Mouse (Mus musculus) intestine, embryonic 14.5 days (tissue): ENCODE data around the gene Fanci. TPM values are rescaled to one million over a fixed set of nuclear protein-coding genes. Genes with fewer than 3 reads are reported as not detected.

Source experiments
- ATAC-seq: fragments of 200-750 bp; cut with Nextera tagmentation; replicated peaks from 2 replicates; pipeline ENCODE4 v1.8.0; 2017; ENCODE audit warnings: low read depth, moderate number of reproducible peaks, moderate TSS enrichment, moderate library complexity; ENCODE audit not compliant: low FRiP score, low TSS enrichment
- DNase-seq: peaks from one replicate; pipeline ENCODE4 v3.0.0-alpha.2; 2018; ENCODE audit warnings: low spot score
- H3K27ac ChIP-seq: fragments of 300-500 bp; sonication (generic); 2 replicates; pipeline ENCODE4 v1.5.1; 2014; ENCODE audit warnings: low read depth, mild to moderate bottlenecking, control low read depth
- H3K27me3 ChIP-seq: fragments of 300-500 bp; sonication (generic); replicated peaks from 2 replicates; pipeline ENCODE4 v1.6.1; 2014; ENCODE audit warnings: low read length, control low read depth; ENCODE audit not compliant: control insufficient read depth, insufficient read depth
- H3K36me3 ChIP-seq: fragments of 300-500 bp; sonication (generic); 2 replicates; pipeline ENCODE4 v1.6.1; 2014; ENCODE audit warnings: low read length, control low read depth; ENCODE audit not compliant: control insufficient read depth, insufficient read depth
- H3K4me1 ChIP-seq: fragments of 300-500 bp; sonication (generic); replicated peaks from 2 replicates; pipeline ENCODE4 v1.6.1; 2014; ENCODE audit warnings: low read length, control low read depth, mixed read lengths; ENCODE audit not compliant: control insufficient read depth, insufficient read depth
- H3K4me2 ChIP-seq: fragments of 300-500 bp; sonication (generic); 2 replicates; pipeline ENCODE4 v1.6.1; 2014; ENCODE audit warnings: low read length
- H3K4me3 ChIP-seq: fragments of 300-500 bp; sonication (generic); 2 replicates; pipeline ENCODE4 v1.5.1; 2014; ENCODE audit warnings: low read depth, low read length, control low read depth, mixed read lengths
- H3K9ac ChIP-seq: fragments of 300-500 bp; sonication (generic); 2 replicates; pipeline ENCODE4 v1.6.1; 2014; ENCODE audit warnings: mild to moderate bottlenecking, low read length
- H3K9me3 ChIP-seq: fragments of 300-500 bp; sonication (generic); 2 replicates; pipeline ENCODE4 v1.6.1; 2016; ENCODE audit warnings: low read length, control low read depth; ENCODE audit not compliant: control insufficient read depth
- WGBS: fragments of 180-500 bp; shearing (Covaris S2); extraction: QIAGEN DNeasy Blood & Tissue Kit; methylation state at CpG from one replicate; pipeline ENCODE4 v1.1.7; 2014; 5-methylcytosine and 5-hydroxymethylcytosine counted together
- polyA plus RNA-seq: library from polyadenylated mRNA; unstranded; fragments of >200 nt; fragmentation: Nextera tagmentation; extraction: Ambion mirVana; gene quantifications from 2 replicates; pipeline ENCODE4 v1.2.1, GENCODE M21; 2014

Gene Fanci
- polyA plus RNA-seq, 1 experiment from 2014 or later: 11.7 TPM

DNA sequence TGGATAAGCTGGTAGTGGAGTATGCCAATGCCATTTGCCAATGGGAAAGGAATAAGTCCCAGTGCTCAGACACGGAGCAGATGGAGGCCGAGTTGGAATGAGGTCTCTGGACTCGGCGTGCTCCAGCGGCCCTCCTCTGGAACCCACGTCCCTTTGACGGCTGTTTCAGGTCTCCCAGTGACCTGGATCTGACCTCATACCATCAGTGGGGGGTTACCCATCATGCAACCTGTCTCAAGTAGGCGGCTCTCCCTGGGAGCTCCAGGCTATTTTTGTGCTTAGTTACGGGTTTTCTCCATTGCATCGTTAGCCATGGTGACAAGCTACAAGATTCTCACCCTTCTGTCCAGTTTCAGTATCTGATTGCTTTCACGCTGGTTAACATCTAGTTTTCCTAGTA, 31.7 kb upstream of the Fanci start:
- WGBS: 67% methylated on average over 11 of the region's 11 CpGs
- no peak overlapping the region for H3K9ac ChIP-seq
- H3K4me1 ChIP-seq: no peaks in the 10 kb centered on the region
- no peak for ATAC-seq
- H3K36me3 ChIP-seq: peaks cover 52% of the 10 kb centered on the region
- H3K4me2 ChIP-seq: no peak overlapping the region
- H3K27me3 ChIP-seq: no peaks in the 10 kb centered on the region
- no peak overlapping the region for H3K4me3 ChIP-seq
- DNase-seq: no peak
- no peaks in the 10 kb centered on the region for H3K9me3 ChIP-seq
- no peak overlapping the region for H3K27ac ChIP-seq

DNA sequence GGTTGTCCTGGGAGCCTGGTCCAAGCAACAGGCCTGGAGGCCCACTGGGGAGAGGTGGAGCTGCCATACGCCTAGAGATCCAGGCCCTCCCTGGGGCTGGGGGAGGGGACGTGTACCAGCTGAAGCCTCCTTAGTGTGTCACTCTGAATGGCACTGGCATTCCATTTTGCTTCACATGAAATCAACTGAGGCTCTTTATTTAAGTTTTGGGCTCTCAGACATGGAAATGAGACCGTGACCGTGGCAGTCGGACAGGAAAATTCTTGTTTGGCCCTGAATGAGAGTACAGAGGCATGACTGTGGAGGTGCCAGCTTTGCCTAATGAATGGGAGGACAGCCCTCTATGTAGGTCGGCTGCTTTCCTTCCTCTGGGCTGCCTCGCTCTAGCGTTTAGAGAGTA, 29.5 kb upstream of the Fanci start:
- Histone ChIP-seq H3K4me2 (no peak overlapping the region), H3K36me3 (peaks cover 33% of the 10 kb centered on the region), H3K4me3 (no peak overlapping the region), H3K27me3 (no peaks in the 10 kb centered on the region), H3K9me3 (no peaks in the 10 kb centered on the region), H3K4me1 (no peaks in the 10 kb centered on the region), H3K27ac (no peak overlapping the region), H3K9ac (no peak overlapping the region)
- WGBS: 77% methylated on average over 8 of the region's 8 CpGs
- no peak for ATAC-seq
- DNase-seq: no peak

DNA sequence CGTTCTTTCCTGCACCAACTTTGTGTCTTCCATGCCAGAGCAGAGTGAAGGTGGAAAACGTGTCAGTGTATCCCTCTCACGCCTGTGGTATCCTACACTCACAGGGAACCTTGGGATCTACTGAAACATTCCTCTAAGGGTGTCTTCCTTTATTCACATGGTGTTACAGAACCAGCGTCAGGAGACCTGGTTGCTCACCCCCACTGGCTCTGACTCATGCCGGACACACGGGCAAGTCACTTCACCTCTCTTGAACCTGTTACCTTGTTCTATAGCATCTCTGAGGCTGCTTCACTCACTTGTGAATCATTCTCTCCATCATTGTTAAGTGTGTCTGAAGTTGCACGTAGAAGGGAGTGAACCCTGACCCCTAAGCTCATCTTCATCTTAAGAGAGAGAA, 28.9 kb upstream of the Fanci start:
- Histone ChIP-seq H3K36me3 (peaks cover 29% of the 10 kb centered on the region), H3K9ac (no peak overlapping the region), H3K9me3 (no peaks in the 10 kb centered on the region), H3K4me1 (no peaks in the 10 kb centered on the region), H3K4me3 (no peak overlapping the region), H3K4me2 (no peak overlapping the region), H3K27me3 (no peaks in the 10 kb centered on the region), H3K27ac (no peak overlapping the region)
- no peak for DNase-seq
- ATAC-seq: no peak
- 91% methylated on average over 7 of the region's 7 CpGs for WGBS

DNA sequence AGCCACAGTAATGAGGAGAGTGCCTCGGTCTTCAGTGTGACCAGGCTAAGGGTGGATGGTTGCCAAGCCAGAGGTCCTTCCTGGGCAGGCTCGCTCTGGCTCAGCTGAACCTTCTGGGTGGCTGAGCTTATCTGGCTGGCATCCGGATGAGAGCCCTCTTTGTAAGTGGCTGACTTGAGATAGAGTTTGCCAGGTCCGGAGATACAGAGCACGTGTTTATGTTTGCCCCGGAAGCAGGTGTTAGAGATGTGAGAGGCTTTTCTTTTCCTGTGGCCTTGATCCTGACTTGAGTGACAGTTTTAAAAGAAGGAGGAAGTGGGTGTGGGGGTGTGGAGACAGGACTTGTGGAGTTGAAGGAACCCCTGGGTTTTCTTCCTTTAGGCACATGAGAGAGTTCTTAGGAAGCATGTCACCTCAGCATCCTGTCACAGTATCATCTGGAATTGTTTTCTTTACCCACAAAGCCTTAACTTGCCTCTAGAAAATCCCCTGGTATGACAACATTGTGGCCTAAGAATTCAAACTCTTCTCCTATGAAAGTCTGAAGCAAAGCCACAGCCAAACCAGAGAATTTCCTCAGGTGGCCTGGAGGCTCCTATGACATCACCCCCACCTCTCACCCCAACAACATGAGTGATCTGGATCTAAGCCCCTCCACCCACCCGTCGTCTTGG, 28.2 kb upstream of the Fanci start:
- 60% methylated on average over 8 of the region's 8 CpGs for WGBS
- Histone ChIP-seq H3K9ac (no peak overlapping the region), H3K36me3 (peaks cover 22% of the 10 kb centered on the region), H3K4me3 (no peak overlapping the region), H3K9me3 (no peaks in the 10 kb centered on the region), H3K4me1 (no peaks in the 10 kb centered on the region), H3K4me2 (no peak overlapping the region), H3K27me3 (no peaks in the 10 kb centered on the region), H3K27ac (no peak overlapping the region)
- ATAC-seq (no peak), DNase-seq (no peak)

DNA sequence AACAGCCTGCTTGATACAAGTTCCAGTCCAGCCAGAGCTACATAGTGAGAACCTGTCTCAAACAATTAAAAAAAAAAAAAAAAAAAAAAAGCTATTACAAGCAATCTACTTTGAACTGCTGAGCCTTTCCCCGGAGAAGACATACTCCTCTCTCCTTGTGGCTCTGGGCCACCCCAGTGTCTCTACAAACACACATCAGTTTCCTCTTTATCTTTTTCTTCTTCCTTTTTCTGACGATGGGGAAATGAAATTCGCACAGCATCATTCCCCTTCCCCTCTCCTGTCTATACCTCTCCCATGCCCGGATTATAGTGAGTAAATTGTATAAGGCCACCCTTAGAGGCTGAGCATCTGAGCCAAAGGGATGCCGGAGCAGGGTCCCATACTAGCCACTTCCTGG, 23.1 kb upstream of the Fanci start:
- H3K4me3 ChIP-seq: no peak overlapping the region
- WGBS: 82% methylated on average over 5 of the region's 5 CpGs

DNA sequence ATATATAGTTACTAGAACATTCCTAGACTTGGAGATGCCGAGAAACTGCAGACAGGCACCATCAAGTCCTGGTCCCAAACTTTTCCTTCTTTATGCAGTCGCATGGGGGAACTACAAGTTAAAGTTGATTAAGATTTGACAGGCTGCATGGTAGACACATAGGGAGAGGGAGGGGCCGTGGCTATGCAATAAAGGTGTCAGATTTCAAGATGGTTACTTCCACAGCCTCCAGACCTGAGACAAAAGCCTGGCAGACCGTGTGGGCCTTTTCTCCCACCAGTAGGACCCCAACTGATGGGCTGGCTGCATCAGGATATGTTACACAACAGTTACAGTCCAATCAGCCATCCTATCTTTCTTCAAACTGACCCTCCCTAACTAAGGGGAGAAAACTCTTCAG, 22.3 kb upstream of the Fanci start:
- no peaks in the 10 kb centered on the region for H3K27me3 ChIP-seq
- H3K36me3 ChIP-seq: no peaks in the 10 kb centered on the region
- H3K9ac ChIP-seq: no peak overlapping the region
- no peak overlapping the region for H3K27ac ChIP-seq
- no peak overlapping the region for H3K4me3 ChIP-seq
- 28% methylated on average over 4 of the region's 4 CpGs for WGBS
- ATAC-seq (no peak), DNase-seq (no peak)
- H3K9me3 ChIP-seq: no peaks in the 10 kb centered on the region
- H3K4me1 ChIP-seq: no peaks in the 10 kb centered on the region
- no peak overlapping the region for H3K4me2 ChIP-seq

More for the DNA sequence above, 23.1 kb upstream of the Fanci start:
- DNase-seq (no peak), ATAC-seq (no peak)
- H3K4me1 ChIP-seq: no peaks in the 10 kb centered on the region
- no peaks in the 10 kb centered on the region for H3K27me3 ChIP-seq
- no peak overlapping the region for H3K9ac ChIP-seq
- H3K27ac ChIP-seq: no peak overlapping the region
- H3K4me2 ChIP-seq: no peak overlapping the region
- H3K36me3 ChIP-seq: no peaks in the 10 kb centered on the region
- no peaks in the 10 kb centered on the region for H3K9me3 ChIP-seq

DNA sequence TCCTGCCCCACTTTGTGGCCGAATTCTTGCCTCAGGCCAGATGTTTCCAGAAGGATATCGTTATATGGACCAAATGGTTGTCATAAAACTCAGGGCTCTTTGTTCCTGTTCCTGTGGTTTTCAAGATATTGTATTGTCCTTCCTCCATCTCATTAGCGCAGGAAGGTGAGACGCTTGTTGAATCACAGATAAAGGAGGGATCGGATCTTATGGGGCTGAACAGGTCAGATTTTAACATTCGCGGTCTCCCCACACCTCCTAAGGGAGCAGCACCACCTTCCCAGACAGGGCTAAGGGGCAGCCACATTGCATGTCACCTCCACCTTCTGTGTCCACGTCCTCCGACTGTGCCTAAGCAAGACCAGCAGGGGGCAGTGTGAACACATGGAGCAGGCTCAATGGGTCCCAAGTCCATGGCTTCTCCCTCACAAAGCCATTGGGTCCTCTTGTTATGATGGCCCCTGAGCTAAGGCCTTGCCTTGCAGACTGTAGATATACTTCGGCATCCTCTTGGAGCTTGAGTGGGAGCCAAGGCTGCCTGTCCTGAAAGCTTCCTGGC, 20.3 kb upstream of the Fanci start:
- Histone ChIP-seq H3K4me3 (no peak overlapping the region), H3K4me1 (0 out of 2 replicates have a peak, but pooled peaks cover 3% of the 10 kb centered on the region), H3K9ac (no peak overlapping the region), H3K36me3 (no peaks in the 10 kb centered on the region), H3K4me2 (no peak overlapping the region), H3K27me3 (no peaks in the 10 kb centered on the region), H3K27ac (no peak overlapping the region), H3K9me3 (no peaks in the 10 kb centered on the region)
- WGBS: 35% methylated on average over 10 of the region's 10 CpGs
- ATAC-seq (peak; percentile 64; the same call in 1 of the 2 replicates), DNase-seq (peak; percentile 82)

DNA sequence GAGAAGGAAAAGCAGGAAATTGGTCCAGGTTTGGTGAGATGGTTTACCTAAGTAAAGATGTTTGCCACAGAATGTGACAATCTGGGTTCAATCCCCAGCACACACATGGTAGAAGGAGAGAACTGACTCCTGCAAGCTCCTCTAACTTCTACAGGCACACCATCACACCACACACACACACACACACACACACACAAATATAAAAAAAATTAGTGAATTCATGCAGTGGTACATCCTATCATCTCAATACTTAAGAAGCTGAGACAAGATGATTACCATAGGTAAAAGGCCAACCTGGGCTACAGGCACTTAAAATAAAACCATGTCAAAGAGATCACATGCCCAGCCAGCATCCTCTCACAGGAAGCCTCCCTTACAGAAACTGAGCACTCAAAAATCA, 17.7 kb upstream of the Fanci start:
- Histone ChIP-seq H3K9me3 (no peaks in the 10 kb centered on the region), H3K4me2 (no peak overlapping the region), H3K4me3 (no peak overlapping the region), H3K4me1 (0 out of 2 replicates have a peak, but pooled peaks cover 3% of the 10 kb centered on the region), H3K27ac (no peak overlapping the region), H3K27me3 (no peaks in the 10 kb centered on the region), H3K36me3 (no peaks in the 10 kb centered on the region), H3K9ac (no peak overlapping the region)
- ATAC-seq: no peak
- DNase-seq: no peak

DNA sequence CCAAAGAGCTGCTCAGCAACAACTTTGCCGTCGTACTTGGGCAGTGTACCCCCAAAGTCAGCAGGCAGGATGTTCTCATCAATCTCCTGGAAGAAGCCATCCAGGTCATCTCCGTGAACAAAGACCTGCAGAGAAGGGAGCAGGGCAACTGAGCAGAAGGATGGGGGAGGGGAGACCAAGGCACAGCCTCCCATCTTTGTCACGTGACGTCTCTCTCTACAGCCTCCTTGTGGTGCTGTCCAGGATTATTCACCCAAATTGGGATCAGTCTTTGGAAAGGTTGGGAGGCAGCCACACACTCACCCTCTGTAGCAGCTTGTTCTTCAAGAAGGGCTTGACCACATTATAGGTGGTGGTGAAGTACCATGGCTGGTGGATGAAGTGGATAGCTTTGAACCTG, 16.1 kb upstream of the Fanci start:
- 0 out of 2 replicates have a peak, but pooled peaks cover 3% of the 10 kb centered on the region for H3K4me1 ChIP-seq
- H3K4me3 ChIP-seq: no peak overlapping the region
- WGBS: 74% methylated on average over 5 of the region's 5 CpGs
- no peaks in the 10 kb centered on the region for H3K9me3 ChIP-seq
- no peaks in the 10 kb centered on the region for H3K27me3 ChIP-seq
- H3K27ac ChIP-seq: no peak overlapping the region
- no peaks in the 10 kb centered on the region for H3K36me3 ChIP-seq
- DNase-seq (no peak), ATAC-seq (no peak)
- no peak overlapping the region for H3K9ac ChIP-seq
- H3K4me2 ChIP-seq: no peak overlapping the region
